Mouse (Mus musculus) stomach, postnatal 0 days (tissue): ENCODE measurements at regions not wholly inside any gene's neighbourhood (a gene's known extent, or its start where the extent isn't known, plus 50 kb on each side); places are given as distances from the start of the nearest gene placed in this dataset.

Source experiments
- CTCF ChIP-seq: IDR thresholded peaks from 2 replicates; pipeline ENCODE4 v1.5.1; 2016; ENCODE audit warnings: antibody characterized with exemption, low read depth, mild to moderate bottlenecking, moderate library complexity
- EP300 ChIP-seq: optimal IDR thresholded peaks from 2 replicates; pipeline ENCODE3; 2016; ENCODE audit warnings: antibody characterized with exemption

GRCm38 (mm10) chr15:74258610-74259009 is 377.5 kb downstream of the Mroh4 start:
- TF ChIP-seq EP300 (no peak), CTCF (no peak)
